Mouse (Mus musculus) CD8-positive naive resting alpha-beta T cell, adult 57 days (primary cell): ENCODE results near the gene Churc1. TPM values are rescaled to one million over a fixed set of nuclear protein-coding genes. Genes with fewer than 3 reads are reported as not detected.

ENCODE experiments used
- total RNA-seq: library from RNA; stranded (reverse); gene quantifications from one replicate; pipeline ENCODE4 v1.2.4, GENCODE M21; 2023

The Churc1 gene
- total RNA-seq = 47.9 TPM

DNA sequence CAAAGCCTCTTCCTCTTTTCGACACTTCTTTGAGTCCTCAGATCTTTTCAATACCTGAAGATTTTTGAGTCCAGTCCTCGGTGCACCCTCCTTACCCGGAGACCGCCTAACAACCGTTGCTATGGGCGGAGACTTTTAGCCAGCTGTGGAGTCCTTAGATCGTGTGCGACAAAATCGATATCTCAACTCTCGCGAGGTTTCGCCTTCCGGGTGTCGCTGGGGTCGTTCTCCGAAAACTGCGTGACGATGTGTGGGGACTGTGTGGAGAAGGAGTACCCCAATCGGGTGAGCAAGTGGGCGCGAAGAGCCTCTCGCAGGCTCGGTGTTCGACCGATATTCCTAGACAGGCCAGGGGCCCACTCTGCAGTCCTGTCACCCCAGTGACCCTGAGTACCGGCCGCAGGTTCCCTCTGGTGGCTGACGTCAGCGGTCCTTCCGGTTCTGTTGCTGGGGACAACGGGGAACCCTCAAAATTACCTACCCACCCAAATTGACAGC, at the start of gene Churc1, which contains the start of gene Fntb:
Churc1 (plus strand) TSS at position 185 of the 498 bp plus-strand sequence.
Fntb (plus strand) TSS at position 236 of the 498 bp plus-strand sequence.

DNA sequence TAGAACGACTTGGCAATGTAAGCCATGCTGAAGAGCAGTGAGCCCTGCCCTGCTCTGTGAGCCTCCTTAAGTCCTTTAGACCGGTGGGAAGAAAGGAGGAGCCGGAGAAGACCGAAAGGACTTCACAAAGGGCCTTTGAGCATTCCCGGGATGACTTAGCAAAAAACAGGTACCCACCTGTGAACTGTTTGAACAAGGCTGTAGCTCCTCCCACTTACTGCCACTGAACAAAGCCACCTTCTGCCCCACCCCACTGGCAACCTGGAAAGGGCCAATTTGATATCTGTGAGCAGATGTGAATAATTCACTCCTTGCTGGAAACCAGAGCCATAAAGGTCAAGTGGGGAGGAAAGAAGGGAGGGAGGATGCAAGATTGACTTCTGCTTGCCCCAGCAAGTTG, 30.0 kb downstream of the Churc1 start, which contains the start of gene Gpx2:
Gpx2 (minus strand) TSS at position 205 of the 400 bp plus-strand sequence.

DNA sequence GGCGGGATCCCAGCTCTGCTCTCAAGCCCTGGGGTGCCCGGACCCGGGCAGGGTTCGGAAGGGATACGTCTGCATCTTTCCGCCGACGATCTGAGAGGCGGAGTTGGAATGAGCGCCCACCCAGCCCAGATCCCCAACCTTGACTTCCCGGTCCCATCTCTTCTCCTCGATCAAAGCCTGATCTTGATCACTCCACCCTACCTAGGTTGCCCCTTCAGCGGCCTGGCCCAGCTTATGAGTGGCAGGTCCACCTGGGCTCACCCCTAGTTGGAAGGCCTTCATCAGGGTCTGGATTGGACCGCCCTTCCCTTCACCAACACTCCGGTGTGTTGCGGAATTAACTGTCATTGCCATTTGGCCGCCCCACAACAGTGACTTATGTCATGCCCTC, 57.3 kb downstream of the Churc1 start, which contains the start of gene Rab15:
Rab15 (minus strand) TSS at position 258 of the 391 bp plus-strand sequence.

Other genes starting within 250 kb of the Churc1 start
- 34.1 TPM for gene Plekhg3, start 234.6 kb upstream of the Churc1 start, total RNA-seq
- 1.4 TPM for gene Sptb, start 55.0 kb upstream of the Churc1 start, total RNA-seq
- 51.6 TPM for gene Fntb, start 51 bp downstream of the Churc1 start, total RNA-seq
- gene Gpx2, start 30.0 kb downstream of the Churc1 start, total RNA-seq = 2.2 TPM
- not detected for gene Rab15, start 57.4 kb downstream of the Churc1 start, total RNA-seq
- gene Max, start 196.7 kb downstream of the Churc1 start, total RNA-seq = 175 TPM